ENCODE assay signal across 15 mouse cellular contexts in genomic region chr3:89806751-89807150, GRCm38 (mm10). TPM values are rescaled to one million over a fixed set of nuclear protein-coding genes. Genes with fewer than 3 reads are reported as not detected.
DNase-seq lines count a peak whose midpoint lies in the region; ATAC-seq and TF ChIP-seq lines count a peak whose summit lies in the region.
"Had no signal": no experiment of that assay in that cellular context is flagged by ENCODE, and none has a peak within 500 bp of the region (broad histone marks: within the 10 kb centered on the region; RNA-seq: fewer than 3 reads in every experiment).

No protein-coding gene starts in this region.

- 95% methylated on average over 2 of the region's 2 CpGs for WGBS in heart, adult 2 months
- WGBS in lung, postnatal 0 days: 95% methylated on average over 2 of the region's 2 CpGs
- 96% methylated on average over 2 of the region's 2 CpGs for WGBS in cerebellum, adult 2 months
- 93% methylated on average over 2 of the region's 2 CpGs for WGBS in forebrain, embryonic 10.5 days

- no peaks in the 10 kb centered on the region for H3K27me3 ChIP-seq in heart, adult 2 months (ENCODE audit: control insufficient read depth, insufficient read depth, low read length)
- H3K27me3 ChIP-seq in lung, postnatal 0 days (replicated peaks; ENCODE audit: insufficient read depth, low read length): no peaks in the 10 kb centered on the region
- no peaks in the 10 kb centered on the region for H3K27me3 ChIP-seq in splenic B cell, adult 2 months (ENCODE audit: control insufficient read depth, insufficient read depth, low read length, poor library complexity, severe bottlenecking)
- no peaks in the 10 kb centered on the region for H3K27me3 ChIP-seq in cerebellum, adult 2 months (ENCODE audit: control insufficient read depth, insufficient read depth, low read length)
- H3K27me3 ChIP-seq in forebrain, embryonic 10.5 days (ENCODE audit: poor library complexity, severe bottlenecking): no peaks in the 10 kb centered on the region
- H3K27me3 ChIP-seq: forebrain, embryonic 12.5 days had no signal

- TF ChIP-seq POLR2A in heart, adult 2 months (IDR thresholded peaks at IDR 0.05; ENCODE audit: insufficient read depth, low read depth, low read length): no peak
- TF ChIP-seq POLR2A in cerebellum, adult 2 months (IDR thresholded peaks at IDR 0.05; ENCODE audit: borderline replicate concordance, insufficient read depth, low read length): no peak

- TF ChIP-seq CTCF in heart, adult 2 months (IDR thresholded peaks at IDR 0.05): peak; percentile 46
- TF ChIP-seq CTCF in lung, postnatal 0 days (IDR thresholded peaks at IDR 0.05): peak; percentile 52
- TF ChIP-seq CTCF in cerebellum, adult 2 months (IDR thresholded peaks at IDR 0.05; ENCODE audit: borderline replicate concordance, insufficient read depth, low read depth, low read length): no peak

- H3K4me2 ChIP-seq in lung, postnatal 0 days (replicated peaks; ENCODE audit: low read depth, low read length): no peak overlapping the region
- H3K4me2 ChIP-seq: forebrain, embryonic 12.5 days had no signal

- H3K27ac ChIP-seq in heart, adult 2 months: no peak overlapping the region
- no peak overlapping the region for H3K27ac ChIP-seq in lung, postnatal 0 days (ENCODE audit: low read length)
- no peak overlapping the region for H3K27ac ChIP-seq in cerebellum, adult 2 months (ENCODE audit: insufficient read depth, low read length)
- no peak overlapping the region for H3K27ac ChIP-seq in forebrain, embryonic 10.5 days
- H3K27ac ChIP-seq: embryonic facial prominence, embryonic 10.5 days; forebrain, embryonic 12.5 days had no signal

- no peaks in the 10 kb centered on the region for H3K79me2 ChIP-seq in heart, adult 2 months (replicated peaks; ENCODE audit: control insufficient read depth, insufficient read depth, low read length)

- H3K4me3 ChIP-seq in heart, adult 2 months: no peak overlapping the region
- H3K4me3 ChIP-seq in lung, postnatal 0 days (ENCODE audit: low read depth, low read length): no peak overlapping the region
- H3K4me3 ChIP-seq in cerebellum, adult 2 months (replicated peaks; ENCODE audit: insufficient read depth, low read depth, low read length): no peak overlapping the region
- H3K4me3 ChIP-seq in forebrain, embryonic 10.5 days: no peak overlapping the region
- H3K4me3 ChIP-seq: embryonic facial prominence, embryonic 10.5 days; forebrain, embryonic 12.5 days had no signal

- ATAC-seq in lung, postnatal 0 days: no peak

- no peak for TF ChIP-seq EP300 in heart, adult 2 months (IDR thresholded peaks at IDR 0.05; ENCODE audit: insufficient read depth, low read depth, low read length)
- no peak for TF ChIP-seq EP300 in lung, postnatal 0 days (IDR thresholded peaks at IDR 0.05)

- no peaks in the 10 kb centered on the region for H3K9me3 ChIP-seq in lung, postnatal 0 days (ENCODE audit: low read length)
- H3K9me3 ChIP-seq in forebrain, embryonic 10.5 days: no peaks in the 10 kb centered on the region; the same call in 1 of the 2 replicates
- H3K9me3 ChIP-seq: forebrain, embryonic 12.5 days had no signal

- H3K9ac ChIP-seq in heart, adult 2 months (ENCODE audit: low read depth, low read length): no peak overlapping the region
- no peak overlapping the region for H3K9ac ChIP-seq in lung, postnatal 0 days (replicated peaks; ENCODE audit: low read depth)
- H3K9ac ChIP-seq: forebrain, embryonic 12.5 days had no signal

- H3K36me3 ChIP-seq in heart, adult 2 months (ENCODE audit: control insufficient read depth, insufficient read depth, low read length): no peaks in the 10 kb centered on the region
- H3K36me3 ChIP-seq in lung, postnatal 0 days (ENCODE audit: insufficient read depth, low read length): no peaks in the 10 kb centered on the region
- H3K36me3 ChIP-seq in splenic B cell, adult 2 months (ENCODE audit: control insufficient read depth, insufficient read depth, low read length, poor library complexity, severe bottlenecking): no peaks in the 10 kb centered on the region
- no peaks in the 10 kb centered on the region for H3K36me3 ChIP-seq in forebrain, embryonic 10.5 days (replicated peaks)
- H3K36me3 ChIP-seq: embryonic facial prominence, embryonic 10.5 days; forebrain, embryonic 12.5 days had no signal

- intact Hi-C loops in heart, adult 2 months (cut with DNase I): no loop called here

- H3K4me1 ChIP-seq in heart, adult 2 months (ENCODE audit: control insufficient read depth, insufficient read depth, low read length): peaks cover 2% of the 10 kb centered on the region
- no peaks in the 10 kb centered on the region; the same call in 1 of the 2 replicates for H3K4me1 ChIP-seq in lung, postnatal 0 days (ENCODE audit: insufficient read depth, low read depth, low read length)
- no peaks in the 10 kb centered on the region for H3K4me1 ChIP-seq in cerebellum, adult 2 months (ENCODE audit: control insufficient read depth, insufficient read depth, low read length)
- H3K4me1 ChIP-seq in forebrain, embryonic 10.5 days: 0 out of 2 replicates have a peak, but pooled peaks cover 2% of the 10 kb centered on the region
- H3K4me1 ChIP-seq: embryonic facial prominence, embryonic 10.5 days; forebrain, embryonic 12.5 days had no signal

- no peak for DNase-seq in heart, adult 2 months
- no peak for DNase-seq in heart, adult 8-10 months (ENCODE audit: low spot score)
- DNase-seq in lung, postnatal 0 days (ENCODE audit: low spot score): no peak
- no peak for DNase-seq in lung, postnatal 4 days
- DNase-seq in T-cell, adult 2 months (ENCODE audit: low spot score): peak; percentile 18
- peak; percentile 70 for DNase-seq in splenic B cell, adult 2 months (ENCODE audit: low read depth, low spot score)
- DNase-seq in cerebellum, adult 2 months: no peak
- no peak for DNase-seq in forebrain, embryonic 10.5 days (ENCODE audit: extremely low spot score, low spot score)
- DNase-seq: adrenal gland, postnatal 10 days; cerebellum, adult 18-20 months; gastrocnemius, postnatal 25 days; kidney, postnatal 14 days had no signal

RNA-seq across cellular contexts. Expression of gene She, which starts 24.4 kb away (rescaled TPM):
- 10 to 100 TPM; 12.3 to 13.3 TPM for total RNA-seq in heart, adult 2 months (2021)
- polyA plus RNA-seq in heart, adult 2 months (2012; rRNA removed): 3.4 and 7.7 TPM in 2 replicates
- total RNA-seq in heart, adult 8-10 months (2022): 10 to 100 TPM in 3 of 4 experiments, 1 to 10 TPM in 1; 8.5 to 14.1 (median 12.4) TPM
- 11.2 and 12.1 TPM in 2 replicates for polyA plus RNA-seq in lung, postnatal 0 days (2015; fragmentation: Nextera tagmentation; extraction: Ambion mirVana)
- polyA plus RNA-seq in cerebellum, adult 2 months (2012; rRNA removed): 1.7 and 1.9 TPM in 2 replicates
- 2.3 TPM in 2 replicates for polyA plus RNA-seq in forebrain, embryonic 10.5 days (2016; fragmentation: Nextera tagmentation; extraction: Ambion mirVana)
- total RNA-seq: hematopoietic stem cell, adult 5-6 weeks had no signal

RNA-seq across cellular contexts. Expression of gene Ube2q1, which starts 33.3 kb away (rescaled TPM):
- total RNA-seq in heart, adult 2 months (2021): 10 to 100 TPM; 24.0 to 25.5 TPM
- 14.6 and 18.8 TPM in 2 replicates for polyA plus RNA-seq in heart, adult 2 months (2012; rRNA removed)
- total RNA-seq in heart, adult 8-10 months (2022): 10 to 100 TPM; 21.6 to 25.2 (median 23.0) TPM
- polyA plus RNA-seq in lung, postnatal 0 days (2015; fragmentation: Nextera tagmentation; extraction: Ambion mirVana): 12.4 and 13.4 TPM in 2 replicates
- polyA plus RNA-seq in cerebellum, adult 2 months (2012; rRNA removed): 52.7 and 55.7 TPM in 2 replicates
- polyA plus RNA-seq in forebrain, embryonic 10.5 days (2016; fragmentation: Nextera tagmentation; extraction: Ambion mirVana): 11.8 and 12.7 TPM in 2 replicates

RNA-seq across cellular contexts. Expression of gene Chrnb2, which starts 42.3 kb away (rescaled TPM):
- under 1 TPM; 0.14 to 0.16 TPM for total RNA-seq in heart, adult 2 months (2021)
- 0.35 and 0.61 TPM in 2 replicates for polyA plus RNA-seq in heart, adult 2 months (2012; rRNA removed)
- under 1 TPM; 0.11 to 0.22 (median 0.16) TPM for total RNA-seq in heart, adult 8-10 months (2022)
- 0.17 and 0.27 TPM in 2 replicates for polyA plus RNA-seq in lung, postnatal 0 days (2015; fragmentation: Nextera tagmentation; extraction: Ambion mirVana)
- 46.2 and 51.4 TPM in 2 replicates for polyA plus RNA-seq in cerebellum, adult 2 months (2012; rRNA removed)
- 2.4 and 3.8 TPM in 2 replicates for polyA plus RNA-seq in forebrain, embryonic 10.5 days (2016; fragmentation: Nextera tagmentation; extraction: Ambion mirVana)

Comparison
In these comparisons a context has a peak if more than half of its experiments do, and no peak if none do; other contexts are left out.
1. DNase-seq: peak in T-cell, adult 2 months (single experiment) and splenic B cell, adult 2 months (single experiment); none in heart, adult 2 months (0 of 2), heart, adult 8-10 months (single experiment), lung, postnatal 0 days (single experiment), lung, postnatal 4 days (0 of 2), cerebellum, adult 2 months (0 of 2) and forebrain, embryonic 10.5 days (single experiment).